Mouse (Mus musculus): ENCODE measurements around the gene Dhx15.

GRCm38 (mm10) chr5:52226677-52227076, 36.4 kb upstream of the Dhx15 start:
- TF ChIP-seq CTCF (IDR thresholded peaks at IDR 0.05; ENCODE audit: low read depth), result no peak
- TF ChIP-seq EP300 (IDR thresholded peaks at IDR 0.05; ENCODE audit: low read depth), result no peak

All from liver, postnatal 0 days (tissue).